Mouse (Mus musculus): ENCODE data around the gene Hist1h3h. TPM values are rescaled to one million over a fixed set of nuclear protein-coding genes. Genes with fewer than 3 reads are reported as not detected.

Gene Hist1h3h
- not detected in 2 replicates for polyA plus RNA-seq (2021; fragmentation: Nextera tagmentation)
- long read RNA-seq, experiment 1 = 0 reads
- long read RNA-seq, experiment 2 = 0 reads

GRCm38 (mm10) chr13:21717397-21718357 lies at the start of gene Hist1h3h:
Gene Hist1h3h (plus strand): TSS chr13:21717659.

GRCm38 (mm10) chr13:21677305-21677704 lies 40.2 kb upstream of the Hist1h3h start, which contains the start of gene Olfr1360:
Gene Olfr1360 (minus strand): TSS chr13:21677405.

GRCm38 (mm10) chr13:21697811-21698210 lies 19.6 kb upstream of the Hist1h3h start, which contains the start of gene Olfr1359:
Gene Olfr1359 (plus strand): TSS chr13:21698111.

GRCm38 (mm10) chr13:21715864-21716539 lies 1.5 kb upstream of the Hist1h3h start, which contains the start of the genes Hist1h2bl and Hist1h2ai:
Gene Hist1h2bl (minus strand): TSS chr13:21716143.
Gene Hist1h2ai (plus strand): TSS chr13:21716422.

GRCm38 (mm10) chr13:21721757-21722372 lies 4.4 kb downstream of the Hist1h3h start, which contains the start of gene Hist1h2bm:
Gene Hist1h2bm (plus strand): TSS chr13:21722044.

GRCm38 (mm10) chr13:21734906-21735767 lies 17.7 kb downstream of the Hist1h3h start, which contains the start of gene Hist1h4j:
Gene Hist1h4j (plus strand): TSS chr13:21735064.

GRCm38 (mm10) chr13:21750159-21751017 lies 32.9 kb downstream of the Hist1h3h start, which contains the start of gene Hist1h4k:
Gene Hist1h4k (minus strand): TSS chr13:21750505.

GRCm38 (mm10) chr13:21753524-21754285 lies 36.2 kb downstream of the Hist1h3h start, which contains the start of the genes Hist1h2ak and Hist1h2bn:
Gene Hist1h2ak (minus strand): TSS chr13:21753827.
Gene Hist1h2bn (plus strand): TSS chr13:21754123.

Small RNA genes lying within 50 kb of the gene (microRNA-seq; reads per million reads assigned to microRNA genes)
- not detected for gene Gm44357
- not detected for gene Gm44367
- not detected for gene Gm44454

Other genes starting within 250 kb of the Hist1h3h start
- 1.4 and 1.6 TPM in 2 replicates for gene Nkapl, start 249.2 kb upstream of the Hist1h3h start, polyA plus RNA-seq (2021; fragmentation: Nextera tagmentation)
- 3.1 and 3.3 TPM in 2 replicates for gene Zkscan4, start 238.8 kb upstream of the Hist1h3h start, polyA plus RNA-seq (2021; fragmentation: Nextera tagmentation)
- gene Gm10065, start 238.2 kb upstream of the Hist1h3h start, polyA plus RNA-seq (2021; fragmentation: Nextera tagmentation) = 1.8 TPM in 1 of 2 replicates, not detected in the other
- gene AK157302, start 222.4 kb upstream of the Hist1h3h start, polyA plus RNA-seq (2021; fragmentation: Nextera tagmentation) = 1.8 and 2.1 TPM in 2 replicates
- gene Gm11273, start 216.2 kb upstream of the Hist1h3h start, polyA plus RNA-seq (2021; fragmentation: Nextera tagmentation) = 13.0 and 13.4 TPM in 2 replicates
- gene Zkscan8, start 186.5 kb upstream of the Hist1h3h start, polyA plus RNA-seq (2021; fragmentation: Nextera tagmentation) = 1.6 and 2.7 TPM in 2 replicates
- gene Olfr1366, start 174.9 kb upstream of the Hist1h3h start, polyA plus RNA-seq (2021; fragmentation: Nextera tagmentation) = 0.10 TPM in 1 of 2 replicates, not detected in the other
- gene Olfr1535, start 157.8 kb upstream of the Hist1h3h start, polyA plus RNA-seq (2021; fragmentation: Nextera tagmentation) = 0.06 TPM in 1 of 2 replicates, not detected in the other
- not detected in 2 replicates for gene Olfr1364, start 135.9 kb upstream of the Hist1h3h start, polyA plus RNA-seq (2021; fragmentation: Nextera tagmentation)
- gene Olfr1362, start 103.6 kb upstream of the Hist1h3h start, polyA plus RNA-seq (2021; fragmentation: Nextera tagmentation) = not detected in 2 replicates
- not detected in 2 replicates for gene Olfr11, start 75.1 kb upstream of the Hist1h3h start, polyA plus RNA-seq (2021; fragmentation: Nextera tagmentation)
- not detected in 2 replicates for gene Olfr1361, start 54.3 kb upstream of the Hist1h3h start, polyA plus RNA-seq (2021; fragmentation: Nextera tagmentation)
- gene Olfr1360, start 40.3 kb upstream of the Hist1h3h start, polyA plus RNA-seq (2021; fragmentation: Nextera tagmentation) = not detected in 2 replicates
- gene Olfr1359, start 19.5 kb upstream of the Hist1h3h start, polyA plus RNA-seq (2021; fragmentation: Nextera tagmentation) = not detected in 2 replicates
- 0.80 and 1.4 TPM in 2 replicates for gene Hist1h2bl, start 1.5 kb upstream of the Hist1h3h start, polyA plus RNA-seq (2021; fragmentation: Nextera tagmentation)
- gene Hist1h2ai, start 1.2 kb upstream of the Hist1h3h start, polyA plus RNA-seq (2021; fragmentation: Nextera tagmentation) = 1.4 TPM in 1 of 2 replicates, not detected in the other
- 0.44 TPM in 1 of 2 replicates, not detected in the other for gene Hist1h2bm, start 4.4 kb downstream of the Hist1h3h start, polyA plus RNA-seq (2021; fragmentation: Nextera tagmentation)
- 1.3 and 2.3 TPM in 2 replicates for gene Hist1h4j, start 17.4 kb downstream of the Hist1h3h start, polyA plus RNA-seq (2021; fragmentation: Nextera tagmentation)
- 3.9 and 4.5 TPM in 2 replicates for gene Hist1h4k, start 32.8 kb downstream of the Hist1h3h start, polyA plus RNA-seq (2021; fragmentation: Nextera tagmentation)
- gene Hist1h2ak, start 36.2 kb downstream of the Hist1h3h start, polyA plus RNA-seq (2021; fragmentation: Nextera tagmentation) = 1.2 TPM in 1 of 2 replicates, not detected in the other
- 1.3 and 2.1 TPM in 2 replicates for gene Hist1h2bn, start 36.5 kb downstream of the Hist1h3h start, polyA plus RNA-seq (2021; fragmentation: Nextera tagmentation)
- gene Hist1h1b, start 63.0 kb downstream of the Hist1h3h start, polyA plus RNA-seq (2021; fragmentation: Nextera tagmentation) = 0.41 and 1.0 TPM in 2 replicates
- 1.8 and 4.4 TPM in 2 replicates for gene Hist1h3i, start 65.7 kb downstream of the Hist1h3h start, polyA plus RNA-seq (2021; fragmentation: Nextera tagmentation)
- gene Hist1h2an, start 69.6 kb downstream of the Hist1h3h start, polyA plus RNA-seq (2021; fragmentation: Nextera tagmentation) = not detected in 2 replicates
- gene Hist1h2bp, start 69.8 kb downstream of the Hist1h3h start, polyA plus RNA-seq (2021; fragmentation: Nextera tagmentation) = not detected in 2 replicates
- 1.3 and 1.5 TPM in 2 replicates for gene Hist1h2bq, start 92.5 kb downstream of the Hist1h3h start, polyA plus RNA-seq (2021; fragmentation: Nextera tagmentation)
- gene Hist1h2ao, start 92.8 kb downstream of the Hist1h3h start, polyA plus RNA-seq (2021; fragmentation: Nextera tagmentation) = not detected in 2 replicates
- 3.4 and 7.0 TPM in 2 replicates for gene Hist1h4m, start 94.1 kb downstream of the Hist1h3h start, polyA plus RNA-seq (2021; fragmentation: Nextera tagmentation)
- gene Hist1h4n, start 114.5 kb downstream of the Hist1h3h start, polyA plus RNA-seq (2021; fragmentation: Nextera tagmentation) = 2.8 and 2.9 TPM in 2 replicates
- 64.1 and 77.9 TPM in 2 replicates for gene Hist1h2ap, start 115.8 kb downstream of the Hist1h3h start, polyA plus RNA-seq (2021; fragmentation: Nextera tagmentation)
- 1.2 TPM in 1 of 2 replicates, not detected in the other for gene Hist1h2br, start 116.1 kb downstream of the Hist1h3h start, polyA plus RNA-seq (2021; fragmentation: Nextera tagmentation)
- gene Zfp184, start 227.4 kb downstream of the Hist1h3h start, polyA plus RNA-seq (2021; fragmentation: Nextera tagmentation) = 0.98 and 1.5 TPM in 2 replicates

Measured in layer of hippocampus, adult 6 months (tissue).